25 mouse cellular contexts compared by ENCODE assay signal in genomic region chr13:92523178-92523813, GRCm38 (mm10). TPM values are rescaled to one million over a fixed set of nuclear protein-coding genes. Genes with fewer than 3 reads are reported as not detected.
DNase-seq lines count a peak whose midpoint lies in the region; ATAC-seq and TF ChIP-seq lines count a peak whose summit lies in the region.
"Had no signal": no experiment of that assay in that cellular context is flagged by ENCODE, and none has a peak within 500 bp of the region (broad histone marks: within the 10 kb centered on the region; RNA-seq: fewer than 3 reads in every experiment).

No protein-coding gene starts in this region.

- H3K27me3 ChIP-seq in liver, embryonic 12.5 days (replicated peaks) = no peaks in the 10 kb centered on the region
- H3K27me3 ChIP-seq in liver, postnatal 0 days (ENCODE audit: insufficient read depth, low read length) = no peaks in the 10 kb centered on the region
- H3K27me3 ChIP-seq: CH12.LX; embryonic facial prominence, embryonic 13.5 days; forebrain, embryonic 12.5 days; heart, embryonic 15.5 days had no signal

- no peak overlapping the region for H3K4me2 ChIP-seq in liver, embryonic 12.5 days
- no peak overlapping the region for H3K4me2 ChIP-seq in liver, postnatal 0 days (ENCODE audit: low read depth, low read length)
- H3K4me2 ChIP-seq: embryonic facial prominence, embryonic 13.5 days; forebrain, embryonic 12.5 days; heart, embryonic 11.5 days; heart, embryonic 15.5 days; hindbrain, embryonic 14.5 days had no signal

- DNase-seq in liver, postnatal 0 days = no peak
- peak; percentile 25 for DNase-seq in CD4-positive, CD25-positive, alpha-beta regulatory T cell, adult 2 months (ENCODE audit: low read depth, low spot score)
- DNase-seq in kidney, postnatal 10 days = no peak
- DNase-seq in adrenal gland, postnatal 4 days (ENCODE audit: low spot score in 2 of 2) = no peak
- DNase-seq: adrenal gland, postnatal 10 days; B cell, adult 2 months; cerebellum, adult 18-20 months; cerebellum, adult 9-11 months; cerebellum, postnatal 36 days; gastrocnemius, postnatal 10 days; heart, adult 18-20 months; heart, postnatal 14 days had no signal

- TF ChIP-seq CTCF in liver, postnatal 0 days (IDR thresholded peaks at IDR 0.05; ENCODE audit: low read depth) = no peak

- H3K36me3 ChIP-seq in liver, embryonic 12.5 days = peaks cover 27% of the 10 kb centered on the region
- H3K36me3 ChIP-seq in liver, postnatal 0 days (replicated peaks; ENCODE audit: insufficient read depth, low read length) = peaks cover 17% of the 10 kb centered on the region

- peaks cover 8% of the 10 kb centered on the region for H3K4me1 ChIP-seq in liver, embryonic 12.5 days
- no peaks in the 10 kb centered on the region for H3K4me1 ChIP-seq in liver, postnatal 0 days (ENCODE audit: insufficient read depth)
- H3K4me1 ChIP-seq: embryonic facial prominence, embryonic 13.5 days; forebrain, embryonic 12.5 days; heart, embryonic 15.5 days; hindbrain, embryonic 10.5 days had no signal

- H3K9me3 ChIP-seq in liver, embryonic 12.5 days (replicated peaks) = no peaks in the 10 kb centered on the region
- H3K9me3 ChIP-seq in liver, postnatal 0 days (ENCODE audit: low read length) = no peaks in the 10 kb centered on the region
- H3K9me3 ChIP-seq: embryonic facial prominence, embryonic 13.5 days; forebrain, embryonic 12.5 days; heart, embryonic 15.5 days; hindbrain, embryonic 10.5 days had no signal

- 0 out of 2 replicates have a peak, but pooled peaks have one; percentile 35 for ATAC-seq in liver, embryonic 12.5 days
- ATAC-seq in liver, postnatal 0 days = no peak
- peak; percentile 28 for ATAC-seq in activated CD4-positive, CD25-positive, alpha-beta regulatory T cell, adult 4 months
- ATAC-seq in megakaryocyte progenitor cell, adult 5-6 weeks (replicated peaks; ENCODE audit: poor library complexity) = peak; percentile 39; the same call in 1 of the 2 replicates
- ATAC-seq: forebrain, embryonic 16.5 days had no signal

- H3K4me3 ChIP-seq in liver, embryonic 12.5 days = no peak overlapping the region
- no peak overlapping the region for H3K4me3 ChIP-seq in liver, postnatal 0 days (ENCODE audit: low read depth, low read length)
- H3K4me3 ChIP-seq: embryonic facial prominence, embryonic 13.5 days; forebrain, embryonic 12.5 days; heart, embryonic 15.5 days; hindbrain, embryonic 10.5 days had no signal

- no peak overlapping the region for H3K9ac ChIP-seq in liver, embryonic 12.5 days
- H3K9ac ChIP-seq in liver, postnatal 0 days (replicated peaks) = no peak overlapping the region
- H3K9ac ChIP-seq: embryonic facial prominence, embryonic 13.5 days; forebrain, embryonic 12.5 days; heart, embryonic 15.5 days; hindbrain, embryonic 14.5 days had no signal

- WGBS in liver, embryonic 12.5 days (ENCODE audit: insufficient replicate concordance) = 51% methylated on average over 5 of the region's 5 CpGs
- 58% methylated on average over 5 of the region's 5 CpGs for WGBS in liver, postnatal 0 days (ENCODE audit: insufficient replicate concordance)

- no peak overlapping the region for H3K27ac ChIP-seq in liver, embryonic 12.5 days
- no peak overlapping the region for H3K27ac ChIP-seq in liver, postnatal 0 days (ENCODE audit: low read depth)
- H3K27ac ChIP-seq: embryonic facial prominence, embryonic 13.5 days; forebrain, embryonic 12.5 days; heart, embryonic 15.5 days; hindbrain, embryonic 10.5 days; hindbrain, embryonic 14.5 days had no signal

- TF ChIP-seq EP300 in liver, postnatal 0 days (IDR thresholded peaks at IDR 0.05; ENCODE audit: low read depth) = no peak

RNA-seq across cellular contexts. Expression of gene Zfyve16, which starts 7.4 kb away (rescaled TPM):
- polyA plus RNA-seq in liver, embryonic 12.5 days (2016; fragmentation: Nextera tagmentation; extraction: Ambion mirVana) = 3.0 and 3.1 TPM in 2 replicates
- 1.1 and 1.3 TPM in 2 replicates for polyA plus RNA-seq in liver, postnatal 0 days (2015; fragmentation: Nextera tagmentation; extraction: Ambion mirVana)
- 10 to 100 TPM in 1 of 2 experiments, 1 to 10 TPM in 1; 9.7 to 10.1 TPM for polyA plus RNA-seq in activated CD4-positive, CD25-positive, alpha-beta regulatory T cell, adult 4 months (2017; shearing (Covaris generic))
- 5.1 and 7.9 TPM in 2 replicates for total RNA-seq in megakaryocyte progenitor cell, adult 5-6 weeks (2015)
- total RNA-seq in megakaryocyte progenitor cell, adult 5-6 weeks (2017) = 4.7 and 7.1 TPM in 2 replicates
- total RNA-seq in adrenal gland, postnatal 4 days (2021) = 10 to 100 TPM; 24.6 to 27.5 TPM

RNA-seq across cellular contexts. Expression of gene Fam151b, which starts 39.5 kb away (rescaled TPM):
- 0.19 TPM in 1 of 2 replicates, not detected in the other for polyA plus RNA-seq in liver, embryonic 12.5 days (2016; fragmentation: Nextera tagmentation; extraction: Ambion mirVana)
- 0.12 TPM in 1 of 2 replicates, not detected in the other for polyA plus RNA-seq in liver, postnatal 0 days (2015; fragmentation: Nextera tagmentation; extraction: Ambion mirVana)
- not detected for polyA plus RNA-seq in activated CD4-positive, CD25-positive, alpha-beta regulatory T cell, adult 4 months (2017; shearing (Covaris generic))
- 7.2 and 9.1 TPM in 2 replicates for total RNA-seq in megakaryocyte progenitor cell, adult 5-6 weeks (2015)
- total RNA-seq in megakaryocyte progenitor cell, adult 5-6 weeks (2017) = 5.6 and 7.1 TPM in 2 replicates
- total RNA-seq in adrenal gland, postnatal 4 days (2021) = 1 to 10 TPM; 5.8 to 7.7 TPM
- polyA plus RNA-seq: heart, embryonic 11.5 days; heart, embryonic 15.5 days; hindbrain, embryonic 14.5 days had no signal

RNA-seq across cellular contexts. Expression of gene Spz1, which starts 52.7 kb away (rescaled TPM):
- polyA plus RNA-seq in liver, embryonic 12.5 days (2016; fragmentation: Nextera tagmentation; extraction: Ambion mirVana) = not detected in 2 replicates
- polyA plus RNA-seq in liver, postnatal 0 days (2015; fragmentation: Nextera tagmentation; extraction: Ambion mirVana) = not detected in 2 replicates
- polyA plus RNA-seq in activated CD4-positive, CD25-positive, alpha-beta regulatory T cell, adult 4 months (2017; shearing (Covaris generic)) = not detected
- not detected in 2 replicates for total RNA-seq in megakaryocyte progenitor cell, adult 5-6 weeks (2015)
- not detected in 2 replicates for total RNA-seq in megakaryocyte progenitor cell, adult 5-6 weeks (2017)
- not detected for total RNA-seq in adrenal gland, postnatal 4 days (2021)
- total RNA-seq: adrenal gland, postnatal 10 days; CH12.LX; gastrocnemius, postnatal 10 days; gastrocnemius, postnatal 4 days; heart, adult 18-20 months; heart, postnatal 14 days had no signal
- polyA plus RNA-seq: embryonic facial prominence, embryonic 13.5 days; forebrain, embryonic 12.5 days; forebrain, embryonic 16.5 days; frontal cortex, adult 2 months; heart, embryonic 11.5 days; heart, embryonic 15.5 days; hindbrain, embryonic 10.5 days; hindbrain, embryonic 14.5 days had no signal
